Mouse (Mus musculus) embryonic facial prominence, embryonic 12.5 days (tissue): ENCODE results near the gene Mtmr11. TPM values are rescaled to one million over a fixed set of nuclear protein-coding genes. Genes with fewer than 3 reads are reported as not detected.
A peak's percentile ranks its signal among the peaks of the same experiment; 100 is the strongest.
"Not testable (repeated sequence)": the region's sequence is repeated elsewhere in the genome, so short reads cannot be mapped to it uniquely, and the experiment has no call there.

Experiments
- ATAC-seq: fragments of 200-750 bp; cut with Nextera tagmentation; 2 replicates; pipeline ENCODE4 v1.8.0; 2017; ENCODE audit not compliant: insufficient number of reproducible peaks, insufficient read depth, low FRiP score, low TSS enrichment
- H3K27ac ChIP-seq: fragments of 300-500 bp; sonication (generic); 2 replicates; pipeline ENCODE4 v1.5.1; 2016; ENCODE audit warnings: mild to moderate bottlenecking
- H3K27me3 ChIP-seq: fragments of 300-500 bp; sonication (generic); 2 replicates; pipeline ENCODE4 v1.6.1; 2016; ENCODE audit warnings: mild to moderate bottlenecking, moderate library complexity
- H3K36me3 ChIP-seq: fragments of 300-500 bp; sonication (generic); 2 replicates; pipeline ENCODE4 v1.6.1; 2016; ENCODE audit warnings: mild to moderate bottlenecking
- H3K4me1 ChIP-seq: fragments of 300-500 bp; sonication (generic); 2 replicates; pipeline ENCODE4 v1.6.1; 2016
- H3K4me2 ChIP-seq: fragments of 300-500 bp; sonication (generic); replicated peaks from 2 replicates; pipeline ENCODE4 v1.6.1; 2016; ENCODE audit warnings: mild to moderate bottlenecking, moderate library complexity
- H3K4me3 ChIP-seq: fragments of 300-500 bp; sonication (generic); 2 replicates; pipeline ENCODE4 v1.5.1; 2016; ENCODE audit warnings: mild to moderate bottlenecking
- H3K9ac ChIP-seq: fragments of 300-500 bp; sonication (generic); 2 replicates; pipeline ENCODE4 v1.6.1; 2016; ENCODE audit warnings: mild to moderate bottlenecking, moderate library complexity
- H3K9me3 ChIP-seq: fragments of 300-500 bp; sonication (generic); 2 replicates; pipeline ENCODE4 v1.6.1; 2016; ENCODE audit warnings: mild to moderate bottlenecking, moderate library complexity
- WGBS: fragments of 180-500 bp; shearing (Covaris S2); methylation state at CpG from one replicate; pipeline ENCODE4 v1.1.7; 2016; 5-methylcytosine and 5-hydroxymethylcytosine counted together
- polyA plus RNA-seq: library from polyadenylated mRNA; unstranded; fragments of >200 nt; fragmentation: Nextera tagmentation; extraction: Ambion mirVana; gene quantifications from 2 replicates; pipeline ENCODE4 v1.2.1, GENCODE M21; 2016

Mtmr11 gene
- polyA plus RNA-seq, 1 experiment from 2014 or later, result 39.5 TPM

DNA sequence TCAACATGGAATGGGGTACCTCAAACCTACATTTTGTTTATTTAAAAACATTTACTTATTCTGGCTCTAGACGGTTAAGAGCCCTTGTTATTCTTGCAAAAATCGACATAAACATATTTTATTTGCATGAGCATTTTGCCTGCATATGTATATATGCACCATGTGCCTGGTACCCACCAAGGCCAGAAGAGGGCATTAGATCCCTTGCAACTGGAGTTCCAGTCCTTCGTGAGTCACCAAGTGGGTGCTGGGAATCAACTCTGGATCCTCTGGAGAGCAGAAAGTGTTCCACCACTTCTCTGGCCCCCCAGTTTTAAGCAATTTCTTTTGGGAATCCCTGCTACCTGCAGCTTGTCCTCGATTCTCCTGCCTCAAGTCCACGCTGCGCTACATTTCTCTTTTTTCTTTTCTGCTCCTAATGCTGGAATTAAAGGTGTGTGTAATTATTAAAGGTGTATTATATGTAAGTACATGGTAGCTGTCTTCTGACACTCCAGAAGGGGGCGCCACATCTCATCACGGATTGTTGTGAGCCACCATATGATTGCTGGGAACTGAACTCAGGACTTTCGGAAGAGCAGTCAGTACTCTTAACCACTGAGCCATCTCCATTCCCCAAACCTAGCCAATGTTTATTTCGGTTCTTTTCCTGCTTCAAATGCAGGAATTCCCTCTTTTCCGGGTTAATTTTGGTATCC lies 34.0 kb downstream of the Mtmr11 start:
- no peak for ATAC-seq

DNA sequence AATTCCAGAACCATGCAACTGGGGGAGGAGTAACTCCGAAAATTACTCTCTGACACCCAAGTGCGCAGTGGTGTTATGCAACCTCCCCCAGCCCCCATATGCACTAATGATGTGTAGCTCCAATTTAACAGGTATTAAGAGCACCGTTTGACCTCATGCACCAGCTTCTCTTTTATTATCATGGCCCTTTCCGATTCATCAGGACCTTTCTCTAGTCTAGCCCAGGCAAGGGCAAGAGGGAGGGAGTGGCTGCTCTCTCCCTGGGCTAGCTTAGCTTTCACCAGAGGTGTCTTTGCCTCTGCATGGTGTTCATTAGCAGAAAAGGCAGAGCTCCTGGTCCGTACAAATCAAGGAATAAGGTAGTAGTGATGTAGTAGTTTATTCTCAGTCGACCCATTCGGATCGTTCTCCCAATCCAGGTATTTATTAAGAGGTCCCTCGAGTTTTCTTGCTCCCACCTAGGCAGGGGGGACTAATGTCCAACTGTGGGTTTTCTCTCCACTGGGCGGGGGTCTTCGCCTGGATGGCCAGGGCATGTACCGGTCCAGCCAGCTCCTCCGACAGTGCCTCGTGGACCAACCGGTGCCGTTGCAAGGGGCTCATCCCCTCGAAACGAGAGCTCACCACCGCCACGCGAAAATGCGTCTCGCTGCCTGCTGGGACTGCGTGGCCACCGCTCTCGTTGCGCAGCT lies 34.8 kb downstream of the Mtmr11 start:
- H3K4me3 ChIP-seq, result peak overlapping the region; percentile 63
- no peaks in the 10 kb centered on the region for H3K9me3 ChIP-seq
- H3K27ac ChIP-seq, result peak overlapping the region; percentile 98
- peak overlapping the region; percentile 89 for H3K4me2 ChIP-seq
- 20% methylated on average over 27 of the region's 27 CpGs for WGBS
- H3K36me3 ChIP-seq, result no peaks in the 10 kb centered on the region
- H3K4me1 ChIP-seq, result peaks cover 14% of the 10 kb centered on the region; the same call in 1 of the 2 replicates
- 0 out of 2 replicates have a peak, but pooled peaks have one; percentile 3 for ATAC-seq
- H3K9ac ChIP-seq, result peak overlapping the region; percentile 86
- H3K27me3 ChIP-seq, result no peaks in the 10 kb centered on the region

More for the DNA sequence above, 34.0 kb downstream of the Mtmr11 start:
- Histone ChIP-seq H3K4me1 (peaks cover 14% of the 10 kb centered on the region; the same call in 1 of the 2 replicates), H3K4me3 (no peak overlapping the region), H3K9ac (no peak overlapping the region), H3K27ac (no peak overlapping the region), H3K27me3 (no peaks in the 10 kb centered on the region), H3K36me3 (no peaks in the 10 kb centered on the region), H3K4me2 (no peak overlapping the region), H3K9me3 (no peaks in the 10 kb centered on the region)
- 91% methylated on average over 11 of the region's 11 CpGs for WGBS

DNA sequence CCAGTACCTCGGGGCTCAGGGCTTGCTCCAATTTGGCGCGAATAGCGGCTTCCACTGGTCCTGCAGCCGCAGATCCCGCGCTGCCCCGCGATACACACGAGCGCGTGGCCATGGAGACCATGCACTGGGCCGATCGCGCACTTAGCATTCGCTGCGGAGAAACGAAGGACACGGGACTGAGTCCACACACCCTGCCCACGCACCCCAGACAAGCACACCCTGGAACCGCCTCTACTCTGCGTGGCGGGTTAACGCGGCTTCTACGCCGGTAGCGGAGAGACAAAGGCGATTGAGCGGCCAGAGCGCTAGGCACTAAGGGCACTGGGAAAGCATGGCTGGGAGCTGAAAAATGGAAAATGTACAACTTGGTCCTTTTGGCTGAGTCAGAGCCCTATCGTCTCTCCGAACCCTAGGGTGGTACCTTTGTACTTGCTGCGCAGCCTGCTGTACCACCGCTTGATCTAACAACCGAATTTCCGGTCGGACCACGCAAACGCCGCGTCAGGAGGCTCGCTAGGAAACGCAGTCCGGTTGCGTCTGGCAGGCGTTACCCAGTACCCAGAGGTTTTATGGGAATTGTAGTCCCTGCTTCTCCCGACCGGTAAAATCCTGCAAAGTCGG lies 35.4 kb downstream of the Mtmr11 start:
- no peaks in the 10 kb centered on the region for H3K27me3 ChIP-seq
- peak overlapping the region; percentile 89 for H3K4me2 ChIP-seq
- peak overlapping the region; percentile 98 for H3K27ac ChIP-seq
- peak overlapping the region; percentile 86 for H3K9ac ChIP-seq
- under 1% methylated on average over 50 of the region's 50 CpGs for WGBS
- ATAC-seq, result peak; percentile 90
- H3K36me3 ChIP-seq, result no peaks in the 10 kb centered on the region
- H3K4me3 ChIP-seq, result peak overlapping the region; percentile 63
- peaks cover 14% of the 10 kb centered on the region; the same call in 1 of the 2 replicates for H3K4me1 ChIP-seq
- no peaks in the 10 kb centered on the region for H3K9me3 ChIP-seq

DNA sequence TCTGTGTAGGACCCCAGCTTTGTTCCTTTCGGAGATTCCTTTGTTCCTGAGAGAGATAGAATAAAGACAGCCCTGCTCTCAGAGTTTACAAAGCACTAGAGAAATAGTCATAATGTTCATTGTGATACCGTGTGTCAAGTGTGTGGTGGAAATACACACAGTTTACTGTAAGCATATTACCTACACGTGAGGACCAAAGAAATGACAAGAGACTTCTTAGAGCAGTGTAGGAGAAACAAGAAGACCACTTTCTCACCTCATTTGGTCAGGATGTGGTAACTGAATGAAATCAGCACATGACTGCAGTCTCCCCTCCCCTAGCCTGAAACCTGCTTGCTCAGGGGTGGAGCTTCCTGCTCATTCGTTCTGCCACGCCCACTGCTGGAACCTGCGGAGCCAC lies 36.4 kb downstream of the Mtmr11 start:
- Histone ChIP-seq H3K27ac (0 out of 2 replicates have a peak overlapping the region, but pooled peaks have one; percentile 46), H3K4me3 (peak overlapping the region; percentile 63), H3K4me1 (peaks cover 14% of the 10 kb centered on the region; the same call in 1 of the 2 replicates), H3K27me3 (no peaks in the 10 kb centered on the region), H3K9ac (0 out of 2 replicates have a peak overlapping the region, but pooled peaks have one; percentile 7), H3K4me2 (peak overlapping the region; percentile 89), H3K9me3 (no peaks in the 10 kb centered on the region), H3K36me3 (no peaks in the 10 kb centered on the region)
- 0 out of 2 replicates have a peak, but pooled peaks have one; percentile 35 for ATAC-seq
- WGBS, result 6% methylated on average over 6 of the region's 6 CpGs

DNA sequence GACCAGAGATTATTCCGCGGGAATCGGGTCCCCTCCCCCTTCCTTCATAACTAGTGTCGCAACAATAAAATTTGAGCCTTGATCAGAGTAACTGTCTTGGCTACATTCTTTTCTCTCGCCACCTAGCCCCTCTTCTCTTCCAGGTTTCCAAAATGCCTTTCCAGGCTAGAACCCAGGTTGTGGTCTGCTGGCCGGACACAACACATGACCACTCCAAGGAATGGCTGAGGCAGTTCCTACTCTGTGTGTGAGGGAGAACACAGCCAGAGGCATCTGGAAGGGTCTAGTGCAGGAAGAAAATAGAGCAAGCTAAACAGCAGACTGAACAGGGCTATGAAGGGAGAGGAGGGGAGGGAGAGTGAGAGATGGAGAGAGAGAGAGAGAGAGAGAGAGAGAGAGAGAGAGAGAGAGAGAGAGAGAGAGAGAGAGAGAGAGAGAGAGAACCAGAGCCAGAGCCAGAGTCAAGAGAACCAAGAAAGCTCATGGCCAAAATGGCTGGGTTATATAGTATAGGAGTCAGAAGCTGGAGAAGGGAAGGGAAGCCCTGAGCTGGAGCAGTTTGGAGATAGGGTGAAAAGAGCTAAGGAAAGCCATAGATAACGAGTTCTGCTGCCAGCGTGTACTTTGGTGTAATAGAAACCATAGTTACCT lies 36.9 kb downstream of the Mtmr11 start:
- H3K27me3 ChIP-seq, H3K9ac ChIP-seq, H3K9me3 ChIP-seq, H3K4me3 ChIP-seq, H3K27ac ChIP-seq, H3K36me3 ChIP-seq, ATAC-seq: not testable (repeated sequence)
- peak overlapping the region; percentile 89 for H3K4me2 ChIP-seq
- peaks cover 14% of the 10 kb centered on the region; the same call in 1 of the 2 replicates for H3K4me1 ChIP-seq
- 28% methylated on average over 8 of the region's 8 CpGs for WGBS

DNA sequence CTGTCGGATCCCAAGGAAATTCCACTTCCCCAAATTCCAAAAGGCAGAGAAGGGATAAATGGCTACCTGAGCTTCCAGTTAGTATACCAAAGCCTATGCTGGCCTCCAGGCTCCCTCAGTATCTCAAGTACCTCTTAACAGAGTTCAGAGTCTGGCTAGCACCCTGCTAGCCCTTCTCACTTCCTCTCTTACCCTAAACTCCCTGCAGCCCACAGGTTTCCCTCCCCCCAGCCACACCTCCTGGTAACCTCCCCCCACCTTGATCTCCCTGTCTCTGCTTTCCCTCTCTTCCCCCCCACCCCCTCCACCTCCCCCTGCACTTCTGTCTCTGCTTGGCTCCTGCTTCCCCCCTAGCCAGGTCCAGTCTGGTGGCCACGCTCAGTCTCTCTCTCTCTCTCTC lies 37.9 kb downstream of the Mtmr11 start:
- Histone ChIP-seq H3K9me3 (no peaks in the 10 kb centered on the region), H3K4me2 (no peak overlapping the region), H3K27ac (no peak overlapping the region), H3K4me3 (no peak overlapping the region), H3K27me3 (no peaks in the 10 kb centered on the region), H3K9ac (no peak overlapping the region), H3K36me3 (no peaks in the 10 kb centered on the region), H3K4me1 (peaks cover 14% of the 10 kb centered on the region; the same call in 1 of the 2 replicates)
- 62% methylated on average over 2 of the region's 2 CpGs for WGBS
- ATAC-seq, result no peak

DNA sequence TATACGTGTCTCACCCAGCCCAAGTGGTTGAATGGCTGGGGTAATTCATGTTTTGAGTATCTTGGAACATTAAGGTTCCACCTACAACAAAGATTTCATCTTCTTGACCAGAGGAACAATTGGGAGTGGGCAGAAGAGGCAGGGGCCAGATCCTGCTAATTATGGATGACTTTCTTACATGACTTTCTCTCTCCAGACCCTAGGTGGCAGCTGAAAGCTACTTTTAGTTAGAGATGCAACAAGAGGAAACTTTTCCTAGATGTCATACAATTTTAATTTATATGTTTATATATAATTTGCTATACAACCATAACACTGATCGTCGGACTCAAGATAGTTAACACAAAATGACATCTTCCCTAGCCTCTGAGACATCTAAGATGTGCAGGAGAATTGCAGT lies 46.0 kb downstream of the Mtmr11 start:
- no peak for ATAC-seq
- no peaks in the 10 kb centered on the region for H3K36me3 ChIP-seq
- 78% methylated on average over 3 of the region's 3 CpGs for WGBS
- H3K9ac ChIP-seq, result no peak overlapping the region
- no peak overlapping the region for H3K27ac ChIP-seq
- H3K27me3 ChIP-seq, result no peaks in the 10 kb centered on the region
- H3K4me1 ChIP-seq, result no peaks in the 10 kb centered on the region
- no peaks in the 10 kb centered on the region for H3K9me3 ChIP-seq
- H3K4me3 ChIP-seq, result no peak overlapping the region
- no peak overlapping the region for H3K4me2 ChIP-seq

DNA sequence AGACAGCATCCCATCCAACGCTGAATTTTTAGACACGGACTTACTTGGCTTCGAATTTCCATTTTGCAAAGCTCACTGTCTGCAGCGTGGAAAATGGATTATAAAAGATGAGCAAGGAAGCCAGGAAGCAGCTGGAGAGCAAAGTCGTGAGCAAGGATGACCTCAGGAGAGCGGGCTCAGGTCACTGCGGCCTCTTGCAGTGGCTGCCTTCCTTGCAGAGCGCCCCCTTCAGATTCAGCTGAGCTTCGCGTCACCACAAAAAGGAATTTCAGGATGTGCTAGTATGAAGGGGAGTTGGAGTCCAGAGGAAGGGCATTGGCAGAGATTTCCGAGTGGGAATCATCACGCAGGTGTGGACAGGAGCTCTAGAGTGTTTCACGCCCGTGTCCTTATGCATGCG lies 47.4 kb downstream of the Mtmr11 start:
- no peak overlapping the region for H3K27ac ChIP-seq
- ATAC-seq, result no peak
- no peaks in the 10 kb centered on the region for H3K36me3 ChIP-seq
- no peak overlapping the region for H3K4me2 ChIP-seq
- H3K27me3 ChIP-seq, result no peaks in the 10 kb centered on the region
- no peak overlapping the region for H3K9ac ChIP-seq
- WGBS, result 20% methylated on average over 15 of the region's 15 CpGs
- H3K9me3 ChIP-seq, result no peaks in the 10 kb centered on the region
- H3K4me1 ChIP-seq, result no peaks in the 10 kb centered on the region
- H3K4me3 ChIP-seq, result no peak overlapping the region

DNA sequence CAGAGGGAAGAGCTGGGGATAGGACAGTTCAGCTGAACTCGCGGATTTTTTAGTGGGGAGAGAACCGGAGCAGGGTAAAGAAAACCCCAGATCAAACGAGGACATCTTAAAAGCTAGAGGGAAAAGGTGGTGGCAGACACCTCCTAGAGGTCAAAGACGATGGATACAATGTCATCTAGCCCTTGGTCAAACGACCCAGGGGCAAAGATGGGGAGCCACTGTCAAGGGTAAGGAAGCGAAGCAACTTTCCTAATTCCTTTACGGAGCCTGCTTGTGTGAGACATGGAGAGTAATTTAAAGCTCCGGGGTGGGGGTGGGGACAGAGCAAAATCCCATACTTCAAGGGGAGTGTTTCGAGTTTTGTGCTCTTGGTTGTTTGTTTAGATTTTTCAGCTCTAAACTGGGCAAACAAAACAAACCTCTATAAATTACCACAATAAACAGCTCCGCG lies 57.4 kb downstream of the Mtmr11 start:
- under 1% methylated on average over 12 of the region's 12 CpGs for WGBS
- Histone ChIP-seq H3K4me3 (peak overlapping the region; percentile 65), H3K27ac (peak overlapping the region; percentile 99), H3K9me3 (no peaks in the 10 kb centered on the region), H3K9ac (peak overlapping the region; percentile 89), H3K27me3 (no peaks in the 10 kb centered on the region), H3K4me1 (peaks cover 18% of the 10 kb centered on the region), H3K36me3 (no peaks in the 10 kb centered on the region), H3K4me2 (peak overlapping the region; percentile 57)
- ATAC-seq, result no peak

DNA sequence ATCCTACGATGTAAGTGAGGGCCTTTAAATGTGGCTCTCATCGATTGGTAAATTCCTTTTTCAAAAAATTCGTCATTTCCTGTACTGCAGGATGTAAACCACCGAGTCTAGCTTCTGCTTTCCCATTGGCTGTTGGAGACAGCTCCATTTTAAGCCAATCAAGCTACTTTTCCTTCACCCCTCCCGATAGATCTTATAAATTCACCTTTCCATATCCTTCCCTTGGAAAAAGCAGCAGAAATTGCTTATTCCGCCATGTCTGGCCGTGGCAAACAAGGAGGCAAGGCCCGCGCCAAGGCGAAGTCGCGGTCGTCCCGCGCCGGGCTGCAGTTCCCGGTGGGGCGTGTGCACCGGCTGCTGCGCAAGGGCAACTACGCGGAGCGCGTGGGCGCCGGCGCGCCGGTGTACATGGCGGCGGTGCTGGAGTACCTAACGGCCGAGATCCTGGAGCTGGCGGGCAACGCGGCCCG lies 57.9 kb downstream of the Mtmr11 start, which contains the start of the genes Bola1 and Hist2h2ab:
Bola1 (minus strand) TSS at position 49 of the 470 bp plus-strand sequence.
Hist2h2ab (plus strand) TSS at position 205 of the 470 bp plus-strand sequence.
- no peaks in the 10 kb centered on the region for H3K9me3 ChIP-seq
- H3K36me3 ChIP-seq, result no peaks in the 10 kb centered on the region
- H3K4me2 ChIP-seq, result peak within 1 kb of the TSS; percentile 57
- peak; percentile 69 for ATAC-seq
- peak within 1 kb of the TSS; percentile 99 for H3K27ac ChIP-seq
- H3K4me1 ChIP-seq, result peaks cover 18% of the 10 kb centered on the region
- peak within 1 kb of the TSS; percentile 89 for H3K9ac ChIP-seq
- no peaks in the 10 kb centered on the region for H3K27me3 ChIP-seq
- peak within 1 kb of the TSS; percentile 65 for H3K4me3 ChIP-seq
- WGBS, result under 1% methylated on average over 37 of the region's 37 CpGs
